Mouse (Mus musculus) CH12.LX (cell line): Measurements from ENCODE around the gene Kif12. TPM values are rescaled to one million over a fixed set of nuclear protein-coding genes. Genes with fewer than 3 reads are reported as not detected.

ENCODE experiments used
- DNase-seq: peaks from one replicate; pipeline ENCODE4 v3.0.0-alpha.2; 2013; ENCODE audit errors: extremely low read depth
- H3K27ac ChIP-seq: 2 replicates; pipeline ENCODE4 v1.5.1; 2012; ENCODE audit warnings: low read depth, mild to moderate bottlenecking, control low read depth, moderate library complexity; ENCODE audit not compliant: insufficient read depth
- H3K27me3 ChIP-seq: replicated peaks from 2 replicates; pipeline ENCODE3; 2012; ENCODE audit warnings: inconsistent platforms
- H3K36me3 ChIP-seq, 2 experiments: replicated peaks in 1 of 2; 2 replicates each; pipeline versions ENCODE3 to v1.6.1; 2012; ENCODE audit warnings: inconsistent platforms in 1 of 2, low read length in 1 of 2, mild to moderate bottlenecking in 1 of 2, mixed read lengths in 1 of 2, moderate library complexity in 1 of 2; ENCODE audit not compliant: control insufficient read depth in 1 of 2, insufficient read depth in 1 of 2
- H3K4me1 ChIP-seq, 2 experiments: 2 replicates each; pipeline ENCODE4 v1.6.1; 2012; ENCODE audit warnings: inconsistent platforms in 1 of 2, moderate library complexity in 1 of 2; ENCODE audit not compliant: insufficient read depth in 2 of 2, control insufficient read depth in 1 of 2
- H3K4me2 ChIP-seq: 2 replicates; pipeline ENCODE4 v1.6.1; 2012; ENCODE audit warnings: low read depth, mild to moderate bottlenecking, control low read depth; ENCODE audit not compliant: poor library complexity, insufficient read depth, severe bottlenecking
- H3K4me3 ChIP-seq, 3 experiments: fragments of 150-350 bp in 1 of 3; sonication (generic) in 1 of 3; replicated peaks in 1 of 3; 2 replicates each; pipeline versions ENCODE3 to v1.5.1; 2011 to 2012; ENCODE audit warnings: low read depth in 2 of 3, low read length in 2 of 3, mild to moderate bottlenecking in 2 of 3, moderate library complexity in 2 of 3, control low read depth in 1 of 3, improper control_type of control experiment in 1 of 3, inconsistent platforms in 1 of 3, mixed read lengths in 1 of 3; ENCODE audit not compliant: poor library complexity in 1 of 3
- H3K79me2 ChIP-seq: replicated peaks from 2 replicates; pipeline ENCODE4 v1.6.1; 2012; ENCODE audit warnings: mild to moderate bottlenecking, moderate library complexity; ENCODE audit not compliant: control insufficient read depth, poor library complexity, insufficient read depth, severe bottlenecking; ENCODE audit errors: extremely low read depth
- H3K9ac ChIP-seq: 2 replicates; pipeline ENCODE4 v1.6.1; 2012; ENCODE audit warnings: low read depth, mild to moderate bottlenecking, control low read depth, moderate library complexity; ENCODE audit not compliant: insufficient read depth
- H3K9me3 ChIP-seq: replicated peaks from 2 replicates; pipeline ENCODE3; 2012; ENCODE audit warnings: low read length, inconsistent platforms, mixed read lengths
- BHLHE40 ChIP-seq: IDR thresholded peaks from 2 replicates; pipeline ENCODE4 v1.6.1; 2011; ENCODE audit warnings: mild to moderate bottlenecking, low read depth, low read length, improper control_type of control experiment
- E2F4 ChIP-seq: IDR thresholded peaks from 2 replicates; pipeline ENCODE4 v1.6.1; 2011; ENCODE audit warnings: low read depth, low read length, improper control_type of control experiment; ENCODE audit not compliant: insufficient replicate concordance
- ELF1 ChIP-seq: IDR thresholded peaks from 2 replicates; pipeline ENCODE4 v1.6.1; 2014; ENCODE audit warnings: low read depth, mild to moderate bottlenecking, inconsistent platforms, low read length, improper control_type of control experiment
- IRF4 ChIP-seq: IDR thresholded peaks from 2 replicates; pipeline ENCODE4 v1.6.1; 2014; ENCODE audit warnings: low read depth, mild to moderate bottlenecking, inconsistent platforms, low read length, improper control_type of control experiment
- JUND ChIP-seq: conservative IDR thresholded peaks from 2 replicates; pipeline ENCODE4 v1.6.1; 2011; ENCODE audit warnings: low read depth, low read length, improper control_type of control experiment
- KAT2A ChIP-seq: IDR thresholded peaks from 2 replicates; pipeline ENCODE4 v1.6.1; 2012; ENCODE audit warnings: low read length, improper control_type of control experiment, inconsistent platforms; ENCODE audit not compliant: insufficient replicate concordance
- MXI1 ChIP-seq: IDR thresholded peaks from 2 replicates; pipeline ENCODE4 v1.6.1; 2011; ENCODE audit warnings: mild to moderate bottlenecking, low read depth, low read length, improper control_type of control experiment
- NELFE ChIP-seq: IDR thresholded peaks from 2 replicates; pipeline ENCODE4 v1.6.1; 2011; ENCODE audit warnings: low read depth, low read length, improper control_type of control experiment
- POLR2AphosphoS2 ChIP-seq: IDR thresholded peaks from 2 replicates; pipeline ENCODE4 v1.6.1; 2011; ENCODE audit warnings: low read depth, low read length, improper control_type of control experiment
- RAD21 ChIP-seq: IDR thresholded peaks from 2 replicates; pipeline ENCODE4 v1.6.1; 2011; ENCODE audit warnings: low read depth, mild to moderate bottlenecking, low read length, improper control_type of control experiment, moderate library complexity
- SIN3A ChIP-seq: IDR thresholded peaks from 2 replicates; pipeline ENCODE4 v1.6.1; 2012; ENCODE audit warnings: low read length, improper control_type of control experiment, inconsistent platforms
- SMC3 ChIP-seq: IDR thresholded peaks from 2 replicates; pipeline ENCODE4 v1.6.1; 2011; ENCODE audit warnings: low read depth, low read length, improper control_type of control experiment
- TBP ChIP-seq: conservative IDR thresholded peaks from 2 replicates; pipeline ENCODE4 v1.6.1; 2011; ENCODE audit warnings: low read depth, low read length, improper control_type of control experiment
- USF1 ChIP-seq: IDR thresholded peaks from 2 replicates; pipeline ENCODE4 v1.6.1; 2014; ENCODE audit warnings: low read depth, mild to moderate bottlenecking, inconsistent platforms, low read length, improper control_type of control experiment
- ZMIZ1 ChIP-seq: IDR thresholded peaks from 2 replicates; pipeline ENCODE4 v1.6.1; 2012; ENCODE audit warnings: low read depth, mild to moderate bottlenecking, inconsistent platforms, low read length, improper control_type of control experiment
- ZNF384 ChIP-seq: IDR thresholded peaks from 2 replicates; pipeline ENCODE4 v1.6.1; 2012; ENCODE audit warnings: low read depth, low read length, improper control_type of control experiment, inconsistent platforms
- dilution Hi-C: fragments of 300-500 bp; cut with MboI; formaldehyde crosslinking; loops from 2 replicates; pipeline ENCODE4 v1.14.3; 2020; ENCODE audit warnings: low sequenced_read_pairs; ENCODE audit not compliant: extremely low pct_unique_long_range_greater_than_20kb, extremely low pct_ligation_motif_present
- in situ Hi-C: fragments of 300-500 bp; cut with MboI; formaldehyde crosslinking; loops from 3 replicates; pipeline ENCODE4 v1.14.3; 2019; ENCODE audit warnings: low sequenced_read_pairs, low pct_ligation_motif_present, low pct_unique_long_range_greater_than_20kb, mixed read lengths
- polyA plus RNA-seq: library from polyadenylated mRNA; unstranded; fragments of >175 nt; gene quantifications from 2 replicates; pipeline ENCODE4 v1.2.1, GENCODE M21; 2012; ENCODE audit warnings: low read depth; ENCODE audit not compliant: insufficient read length
- total RNA-seq, 2 experiments: library from RNA; depleted of rRNA; stranded (reverse); fragments of 300-350 nt in 1 of 2; fragments of >200 nt in 1 of 2; gene quantifications; 2 replicates each; pipeline ENCODE4 v1.2.3; 2012 to 2014

Kif12 gene
- total and polyA plus RNA-seq, 3 experiments: not detected

GRCm38 (mm10) chr4:63217513-63217912 lies 45.6 kb upstream of the Kif12 start:
- no peak for DNase-seq
- TF ChIP-seq JUND (no peak), ZNF384 (no peak), ELF1 (no peak), POLR2AphosphoS2 (no peak), TBP (no peak), NELFE (no peak), E2F4 (no peak), MXI1 (no peak)
- Histone ChIP-seq H3K9ac (no peak overlapping the region), H3K27ac (no peak overlapping the region), H3K4me3 (no peak overlapping the region), H3K4me2 (no peak overlapping the region), H3K36me3 (no peaks in the 10 kb centered on the region), H3K79me2 (no peaks in the 10 kb centered on the region), H3K27me3 (peaks cover 97% of the 10 kb centered on the region), H3K9me3 (peaks cover 5% of the 10 kb centered on the region), H3K4me1 (0 out of 4 replicates have a peak, but pooled peaks cover 0 to 3% of the 10 kb centered on the region in 2 experiments)
- dilution Hi-C loops (no loop called here), in situ Hi-C loops (loop anchor here (5.0 to 25.0 kb wide), 2 partner anchors 95 to 345 kb away; partner anchors contain the start of gene Tmem268)

GRCm38 (mm10) chr4:63216566-63216965 lies 44.6 kb upstream of the Kif12 start:
- TF ChIP-seq RAD21 (no peak), KAT2A (no peak), ZMIZ1 (no peak), SIN3A (no peak), USF1 (no peak), MXI1 (no peak), SMC3 (no peak), ZNF384 (no peak), IRF4 (no peak), BHLHE40 (no peak)
- Histone ChIP-seq H3K36me3 (no peaks in the 10 kb centered on the region), H3K27ac (no peak overlapping the region), H3K79me2 (no peaks in the 10 kb centered on the region), H3K9ac (no peak overlapping the region), H3K4me2 (no peak overlapping the region), H3K9me3 (peaks cover 5% of the 10 kb centered on the region), H3K4me3 (no peak overlapping the region), H3K27me3 (peaks cover 97% of the 10 kb centered on the region), H3K4me1 (0 out of 4 replicates have a peak, but pooled peaks cover 0 to 3% of the 10 kb centered on the region in 2 experiments)
- dilution Hi-C loops (no loop called here), in situ Hi-C loops (loop anchor here (5.0 to 25.0 kb wide), 2 partner anchors 96 to 346 kb away; partner anchors contain the start of gene Tmem268)
- no peak for DNase-seq
